Mouse (Mus musculus): Measurements from ENCODE around the gene Cers2. TPM values are rescaled to one million over a fixed set of nuclear protein-coding genes. Genes with fewer than 3 reads are reported as not detected.
A peak's percentile ranks its signal among the peaks of the same experiment; 100 is the strongest.
"Not testable (repeated sequence)": the region's sequence is repeated elsewhere in the genome, so short reads cannot be mapped to it uniquely, and the experiment has no call there.

The Cers2 gene
- polyA plus RNA-seq, 1 experiment: 178 TPM

GRCm38 (mm10) chr3:95328803-95329404 lies 14.3 kb downstream of the Cers2 start:
- TF ChIP-seq POLR2A (IDR thresholded peaks at IDR 0.05; ENCODE audit: low read depth, low read length) (no peak), CTCF (IDR thresholded peaks at IDR 0.05; ENCODE audit: borderline replicate concordance, insufficient read depth, low read length) (no peak)
- Histone ChIP-seq H3K4me3 (ENCODE audit: insufficient read depth, low read length) (no peak overlapping the region), H3K4me1 (ENCODE audit: control insufficient read depth, insufficient read depth, low read length) (no peaks in the 10 kb centered on the region), H3K27ac (ENCODE audit: insufficient read depth, low read length) (no peak overlapping the region)

- H3K4me3 ChIP-seq (ENCODE audit: insufficient read depth, low read length): no peak overlapping the region
- no peak for TF ChIP-seq CTCF (IDR thresholded peaks at IDR 0.05; ENCODE audit: borderline replicate concordance, insufficient read depth, low read length)
- TF ChIP-seq POLR2A (IDR thresholded peaks at IDR 0.05; ENCODE audit: low read depth, low read length): no peak
Observed at GRCm38 (mm10) chr3:95331528-95331927, 16.9 kb downstream of the Cers2 start.

GRCm38 (mm10) chr3:95337345-95337744 lies 22.8 kb downstream of the Cers2 start:
- Histone ChIP-seq H3K4me3 (ENCODE audit: insufficient read depth, low read length) (no peak overlapping the region), H3K4me1 (ENCODE audit: control insufficient read depth, insufficient read depth, low read length) (no peaks in the 10 kb centered on the region), H3K27ac (ENCODE audit: insufficient read depth, low read length) (no peak overlapping the region)
- TF ChIP-seq POLR2A (IDR thresholded peaks at IDR 0.05; ENCODE audit: low read depth, low read length) (no peak), CTCF (IDR thresholded peaks at IDR 0.05; ENCODE audit: borderline replicate concordance, insufficient read depth, low read length) (no peak)

More at GRCm38 (mm10) chr3:95331528-95331927, 16.9 kb downstream of the Cers2 start:
- Histone ChIP-seq H3K4me1 (ENCODE audit: control insufficient read depth, insufficient read depth, low read length) (no peaks in the 10 kb centered on the region), H3K27ac (ENCODE audit: insufficient read depth, low read length) (no peak overlapping the region)

DNA sequence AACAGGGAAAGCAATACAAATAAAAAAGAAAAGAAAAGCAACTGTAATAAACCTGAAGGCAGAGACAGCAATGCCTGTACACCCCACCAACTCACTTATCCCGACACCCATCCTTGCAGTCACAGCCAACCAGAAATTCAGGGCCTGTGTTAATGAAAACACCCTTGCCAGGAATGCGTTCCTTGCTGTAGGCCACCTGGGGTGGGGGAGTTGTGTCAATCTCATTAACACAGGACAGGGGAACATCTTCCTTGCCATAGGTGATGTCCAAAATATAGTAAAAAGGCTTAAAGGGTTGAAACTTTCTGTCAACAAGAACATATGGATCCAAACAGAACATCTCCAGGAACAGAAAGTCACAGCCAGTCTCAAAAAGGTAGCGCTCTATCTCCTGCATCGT lies 23.7 kb downstream of the Cers2 start:
- Histone ChIP-seq H3K27ac (ENCODE audit: insufficient read depth, low read length) (no peak overlapping the region), H3K4me1 (ENCODE audit: control insufficient read depth, insufficient read depth, low read length) (no peaks in the 10 kb centered on the region), H3K4me3 (ENCODE audit: insufficient read depth, low read length) (no peak overlapping the region)
- no peak for TF ChIP-seq CTCF (IDR thresholded peaks at IDR 0.05; ENCODE audit: borderline replicate concordance, insufficient read depth, low read length)
- no peak for TF ChIP-seq POLR2A (IDR thresholded peaks at IDR 0.05; ENCODE audit: low read depth, low read length)

DNA sequence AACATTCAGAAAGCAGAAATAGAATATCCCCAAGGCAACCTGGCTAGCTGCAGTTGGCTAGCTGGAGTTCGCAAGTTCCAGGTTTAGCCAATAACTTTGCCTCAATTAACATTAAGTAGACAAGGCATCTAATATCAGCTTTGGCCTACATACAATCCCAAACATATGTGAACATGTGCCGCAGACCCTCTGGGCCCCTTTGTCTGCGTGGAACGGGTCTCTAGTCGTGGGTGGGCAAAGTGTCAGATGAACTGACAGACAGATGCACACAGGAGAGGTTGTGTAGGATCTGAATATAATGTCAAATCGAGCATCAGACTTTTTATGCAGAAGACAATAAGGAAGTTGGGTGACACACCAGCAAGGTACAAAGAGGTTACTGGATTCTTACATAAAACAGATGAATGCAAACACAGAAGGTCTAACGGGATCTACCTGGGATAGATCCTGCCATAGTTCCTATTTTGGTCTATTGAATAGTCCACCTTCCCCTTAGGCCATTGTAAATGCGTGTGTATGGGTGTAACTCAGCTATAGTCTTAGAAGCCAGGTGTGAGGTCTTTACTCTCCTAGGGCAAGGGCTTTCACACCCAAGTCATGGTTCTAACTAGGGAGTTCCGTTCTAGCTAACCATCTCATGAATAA lies 28.9 kb downstream of the Cers2 start:
- H3K4me1 ChIP-seq (ENCODE audit: control insufficient read depth, insufficient read depth, low read length); H3K4me3 ChIP-seq (ENCODE audit: insufficient read depth, low read length); H3K27ac ChIP-seq (ENCODE audit: insufficient read depth, low read length): not testable (repeated sequence)

GRCm38 (mm10) chr3:95346454-95346853 lies 31.9 kb downstream of the Cers2 start:
- TF ChIP-seq CTCF (IDR thresholded peaks at IDR 0.05; ENCODE audit: borderline replicate concordance, insufficient read depth, low read length) (no peak), POLR2A (IDR thresholded peaks at IDR 0.05; ENCODE audit: low read depth, low read length) (no peak)
- Histone ChIP-seq H3K4me1 (ENCODE audit: control insufficient read depth, insufficient read depth, low read length) (no peaks in the 10 kb centered on the region), H3K27ac (ENCODE audit: insufficient read depth, low read length) (no peak overlapping the region), H3K4me3 (ENCODE audit: insufficient read depth, low read length) (no peak overlapping the region)

DNA sequence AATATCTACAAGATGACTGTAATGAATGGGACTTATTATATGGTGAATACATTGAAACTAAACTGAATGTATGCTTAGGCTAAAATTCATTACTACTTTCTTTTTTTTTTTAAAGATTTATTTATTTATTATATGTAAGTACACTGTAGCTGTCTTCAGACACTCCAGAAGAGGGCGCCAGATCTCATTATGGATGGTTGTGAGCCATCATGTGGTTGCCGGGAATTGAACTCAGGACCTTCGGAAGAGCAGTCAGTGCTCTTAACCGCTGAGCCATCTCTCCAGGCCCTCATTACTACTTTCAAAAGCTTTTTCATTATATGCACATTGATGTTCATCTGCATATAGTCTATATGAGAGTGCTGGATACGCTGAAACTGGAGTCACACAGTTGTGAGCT lies 33.8 kb downstream of the Cers2 start:
- H3K4me1 ChIP-seq (ENCODE audit: control insufficient read depth, insufficient read depth, low read length); H3K27ac ChIP-seq (ENCODE audit: insufficient read depth, low read length); H3K4me3 ChIP-seq (ENCODE audit: insufficient read depth, low read length): not testable (repeated sequence)

- Histone ChIP-seq H3K4me3 (ENCODE audit: insufficient read depth, low read length) (no peak overlapping the region), H3K4me1 (ENCODE audit: control insufficient read depth, insufficient read depth, low read length) (no peaks in the 10 kb centered on the region), H3K27ac (ENCODE audit: insufficient read depth, low read length) (no peak overlapping the region)
- TF ChIP-seq POLR2A (IDR thresholded peaks at IDR 0.05; ENCODE audit: low read depth, low read length) (no peak), CTCF (IDR thresholded peaks at IDR 0.05; ENCODE audit: borderline replicate concordance, insufficient read depth, low read length) (no peak)
Observed at GRCm38 (mm10) chr3:95349491-95349890, 34.9 kb downstream of the Cers2 start.

DNA sequence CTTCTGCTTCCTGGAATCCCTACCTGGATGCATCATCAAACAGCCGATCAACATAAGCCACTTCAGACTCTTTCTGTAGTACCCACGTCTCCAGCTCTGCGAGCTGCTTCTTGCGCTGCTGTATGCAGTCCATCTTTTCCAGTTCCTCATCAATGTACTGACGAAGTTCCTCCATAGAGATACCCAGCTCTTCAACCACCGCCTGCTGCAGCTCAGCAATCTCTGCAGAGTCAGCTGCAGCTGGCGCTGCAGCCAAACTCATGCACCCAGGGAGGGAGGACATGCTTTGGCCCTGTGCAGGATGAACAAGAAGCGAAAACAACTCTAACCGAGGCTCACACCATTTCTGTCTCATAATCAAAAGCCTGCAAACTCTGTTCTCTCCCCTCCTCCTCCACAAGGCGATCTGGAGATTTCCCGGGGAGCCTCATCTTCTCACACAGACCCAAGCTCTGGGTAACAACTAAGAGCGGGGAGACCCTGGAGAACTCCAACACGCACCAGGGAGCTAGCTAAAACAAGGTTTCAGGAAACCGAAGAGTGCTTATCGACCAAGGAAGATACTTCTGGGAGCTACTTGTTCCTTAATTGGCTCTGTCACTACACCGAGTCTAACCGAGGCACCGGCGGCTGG lies 41.4 kb downstream of the Cers2 start:
- not testable (repeated sequence) for H3K4me1 ChIP-seq (ENCODE audit: control insufficient read depth, insufficient read depth, low read length); H3K27ac ChIP-seq (ENCODE audit: insufficient read depth, low read length)
- peak overlapping the region; percentile 73 for H3K4me3 ChIP-seq (ENCODE audit: insufficient read depth, low read length)

- H3K27ac ChIP-seq (ENCODE audit: insufficient read depth, low read length); H3K4me1 ChIP-seq (ENCODE audit: control insufficient read depth, insufficient read depth, low read length): not testable (repeated sequence)
- peak within 1 kb of the TSS; percentile 73 for H3K4me3 ChIP-seq (ENCODE audit: insufficient read depth, low read length)
Observed at GRCm38 (mm10) chr3:95356701-95357449, 42.3 kb downstream of the Cers2 start, which contains the start of gene Setdb1. TSS of gene Setdb1 (minus strand) at chr3:95357202.

Measured in embryonic fibroblast, embryonic 13.5 days (primary cell).